Mouse (Mus musculus): ENCODE measurements around the gene Apol8. TPM values are rescaled to one million over a fixed set of nuclear protein-coding genes. Genes with fewer than 3 reads are reported as not detected.
A peak's percentile ranks its signal among the peaks of the same experiment; 100 is the strongest.
"Not testable (repeated sequence)": the region's sequence is repeated elsewhere in the genome, so short reads cannot be mapped to it uniquely, and the experiment has no call there.

Gene Apol8
- polyA plus RNA-seq, 1 experiment from 2014 or later, result 0.49 TPM

- 24% methylated on average over 2 of the region's 10 CpGs for WGBS
- H3K4me3 ChIP-seq (replicated peaks); H3K27me3 ChIP-seq (replicated peaks); H3K27ac ChIP-seq (replicated peaks); H3K36me3 ChIP-seq; H3K4me1 ChIP-seq; H3K9me3 ChIP-seq (replicated peaks); H3K4me2 ChIP-seq; H3K9ac ChIP-seq (replicated peaks): not testable (repeated sequence)
- ATAC-seq (ENCODE audit: low FRiP score), result peak; percentile 41; the same call in 1 of the 2 replicates
Measured at GRCm38 (mm10) chr15:77724208-77724911, 32.4 kb downstream of the Apol8 start.

- H3K4me1 ChIP-seq; H3K27me3 ChIP-seq (replicated peaks); H3K36me3 ChIP-seq; ATAC-seq (ENCODE audit: low FRiP score); H3K4me2 ChIP-seq; H3K9ac ChIP-seq (replicated peaks); H3K9me3 ChIP-seq (replicated peaks); H3K4me3 ChIP-seq (replicated peaks); H3K27ac ChIP-seq (replicated peaks): not testable (repeated sequence)
- no CpG with 5 or more reads among the region's 3 CpGs for WGBS
Measured at GRCm38 (mm10) chr15:77721509-77721908, 35.3 kb downstream of the Apol8 start.

- H3K27me3 ChIP-seq (replicated peaks); H3K4me1 ChIP-seq; H3K9ac ChIP-seq (replicated peaks); H3K27ac ChIP-seq (replicated peaks); ATAC-seq (ENCODE audit: low FRiP score); H3K4me3 ChIP-seq (replicated peaks); H3K36me3 ChIP-seq; H3K4me2 ChIP-seq; H3K9me3 ChIP-seq (replicated peaks): not testable (repeated sequence)
- WGBS, result 88% methylated on average over 2 of the region's 6 CpGs
Measured at GRCm38 (mm10) chr15:77718240-77718639, 38.6 kb downstream of the Apol8 start.

- WGBS, result 91% methylated on average over 1 of the region's 1 CpGs
- H3K4me3 ChIP-seq (replicated peaks); ATAC-seq (ENCODE audit: low FRiP score): not testable (repeated sequence)
Measured at GRCm38 (mm10) chr15:77708936-77709335, 47.9 kb downstream of the Apol8 start.

GRCm38 (mm10) chr15:77705306-77705705, 51.5 kb downstream of the Apol8 start:
- H3K27me3 ChIP-seq (replicated peaks); H3K4me2 ChIP-seq; H3K27ac ChIP-seq (replicated peaks); H3K9me3 ChIP-seq (replicated peaks); ATAC-seq (ENCODE audit: low FRiP score); H3K36me3 ChIP-seq; H3K9ac ChIP-seq (replicated peaks); H3K4me3 ChIP-seq (replicated peaks); H3K4me1 ChIP-seq: not testable (repeated sequence)
- WGBS, result 88% methylated on average over 3 of the region's 3 CpGs

More at GRCm38 (mm10) chr15:77708936-77709335, 47.9 kb downstream of the Apol8 start:
- H3K4me2 ChIP-seq; H3K36me3 ChIP-seq; H3K27me3 ChIP-seq (replicated peaks); H3K4me1 ChIP-seq; H3K9me3 ChIP-seq (replicated peaks); H3K27ac ChIP-seq (replicated peaks); H3K9ac ChIP-seq (replicated peaks): not testable (repeated sequence)

- not testable (repeated sequence) for H3K4me3 ChIP-seq (replicated peaks); H3K36me3 ChIP-seq; H3K27ac ChIP-seq (replicated peaks); H3K27me3 ChIP-seq (replicated peaks); H3K9me3 ChIP-seq (replicated peaks); ATAC-seq (ENCODE audit: low FRiP score); H3K4me1 ChIP-seq; H3K4me2 ChIP-seq; H3K9ac ChIP-seq (replicated peaks)
- WGBS, result 86% methylated on average over 4 of the region's 4 CpGs
Measured at GRCm38 (mm10) chr15:77698656-77699055, 58.1 kb downstream of the Apol8 start, which contains the start of gene Apol7e. Apol7e (plus strand) TSS chr15:77698857.

Other genes with a start within 250 kb of the Apol8 start
- not detected in 2 replicates for gene Apol11a, start 248.7 kb downstream of the Apol8 start, polyA plus RNA-seq (2015; fragmentation: Nextera tagmentation; extraction: Ambion mirVana)
- gene Apol7c, start 223.7 kb downstream of the Apol8 start, polyA plus RNA-seq (2015; fragmentation: Nextera tagmentation; extraction: Ambion mirVana), result 0.40 TPM in 1 of 2 replicates, not detected in the other
- gene 1700025B11Rik, start 195.1 kb downstream of the Apol8 start, polyA plus RNA-seq (2015; fragmentation: Nextera tagmentation; extraction: Ambion mirVana), result not detected in 2 replicates
- gene Apol10b, start 160.9 kb downstream of the Apol8 start, polyA plus RNA-seq (2015; fragmentation: Nextera tagmentation; extraction: Ambion mirVana), result 0.19 TPM in 1 of 2 replicates, not detected in the other
- not detected in 2 replicates for gene Gm36245, start 157.7 kb downstream of the Apol8 start, polyA plus RNA-seq (2015; fragmentation: Nextera tagmentation; extraction: Ambion mirVana)
- 0.10 TPM in 1 of 2 replicates, not detected in the other for gene Apol11b, start 113.7 kb downstream of the Apol8 start, polyA plus RNA-seq (2015; fragmentation: Nextera tagmentation; extraction: Ambion mirVana)
- gene Apol7e, start 58.1 kb downstream of the Apol8 start, polyA plus RNA-seq (2015; fragmentation: Nextera tagmentation; extraction: Ambion mirVana), result 0.65 TPM in 1 of 2 replicates, not detected in the other
- gene Apol9b, start 28.0 kb downstream of the Apol8 start, polyA plus RNA-seq (2015; fragmentation: Nextera tagmentation; extraction: Ambion mirVana), result 0.17 TPM in 1 of 2 replicates, not detected in the other
- gene Myh9, start 85.2 kb upstream of the Apol8 start, polyA plus RNA-seq (2015; fragmentation: Nextera tagmentation; extraction: Ambion mirVana), result 9.6 and 17.7 TPM in 2 replicates
- 193 and 217 TPM in 2 replicates for gene Txn2, start 172.0 kb upstream of the Apol8 start, polyA plus RNA-seq (2015; fragmentation: Nextera tagmentation; extraction: Ambion mirVana)
- gene Foxred2, start 199.7 kb upstream of the Apol8 start, polyA plus RNA-seq (2015; fragmentation: Nextera tagmentation; extraction: Ambion mirVana), result 8.4 and 9.3 TPM in 2 replicates
- 156 and 166 TPM in 2 replicates for gene Eif3d, start 213.8 kb upstream of the Apol8 start, polyA plus RNA-seq (2015; fragmentation: Nextera tagmentation; extraction: Ambion mirVana)

Measured in neural tube, embryonic 15.5 days (tissue).